Mouse (Mus musculus): Measurements from ENCODE around the gene Btg4.

Gene Btg4

DNA sequence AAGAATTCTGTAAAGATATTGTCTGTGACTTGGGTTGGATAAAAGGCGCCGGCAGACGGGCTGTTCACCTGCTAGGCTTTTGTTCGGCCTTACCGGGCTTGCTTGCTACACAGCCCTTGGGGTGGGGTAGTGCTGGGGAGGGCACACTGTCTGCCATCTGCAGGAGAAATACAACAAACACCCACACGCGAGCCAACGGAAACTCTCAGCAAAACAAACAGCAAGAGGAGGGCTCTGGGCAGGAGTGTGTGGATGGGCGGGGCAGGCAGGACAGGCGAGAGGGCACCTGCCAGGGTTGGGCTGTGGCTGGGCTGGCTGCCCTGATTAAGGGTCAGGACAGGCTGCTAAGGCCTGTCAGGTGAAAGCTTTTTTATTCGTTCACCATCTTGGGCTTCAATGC lies 107.3 kb downstream of the Btg4 start:
- no peak for DNase-seq (ENCODE audit: low spot score)

- no peak for DNase-seq (ENCODE audit: low spot score)
Measured at GRCm38 (mm10) chr9:51168698-51169097, 108.0 kb downstream of the Btg4 start.

GRCm38 (mm10) chr9:51169133-51169532 lies 108.4 kb downstream of the Btg4 start:
- no peak for DNase-seq (ENCODE audit: low spot score)

Data from MN1 (cell line).